Mouse (Mus musculus): ENCODE results near the gene Mef2a. TPM values are rescaled to one million over a fixed set of nuclear protein-coding genes. Genes with fewer than 3 reads are reported as not detected.

Gene Mef2a
- polyA plus RNA-seq, 1 experiment from 2014 or later = 31.7 TPM

DNA sequence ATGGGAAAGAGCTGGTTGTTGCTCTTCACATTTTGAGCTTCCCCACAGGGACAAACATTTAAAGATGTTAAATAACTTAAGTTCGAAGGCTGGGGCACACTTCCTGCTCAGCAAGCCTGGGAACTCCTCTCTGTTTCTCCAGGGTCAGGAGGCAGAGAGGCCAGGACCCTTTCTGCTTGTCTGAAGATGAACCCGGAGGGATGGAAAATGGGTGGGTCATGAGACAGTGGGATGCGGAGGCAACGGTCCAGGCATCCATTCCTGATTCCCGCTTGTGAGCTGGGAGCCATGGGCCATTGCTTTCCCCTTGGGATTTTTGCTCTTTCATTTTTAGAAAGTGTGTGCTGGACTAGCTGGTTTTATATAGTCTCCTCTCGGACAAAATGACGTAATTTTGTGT lies 17.4 kb upstream of the Mef2a start:
- 81% methylated on average over 7 of the region's 7 CpGs for WGBS
- Histone ChIP-seq H3K4me2 (replicated peaks) (no peak overlapping the region), H3K9ac (no peak overlapping the region), H3K4me1 (no peaks in the 10 kb centered on the region), H3K27me3 (replicated peaks) (no peaks in the 10 kb centered on the region), H3K9me3 (no peaks in the 10 kb centered on the region), H3K27ac (no peak overlapping the region), H3K4me3 (no peak overlapping the region), H3K36me3 (no peaks in the 10 kb centered on the region)
- ATAC-seq (ENCODE audit: low FRiP score, low read depth) = no peak

DNA sequence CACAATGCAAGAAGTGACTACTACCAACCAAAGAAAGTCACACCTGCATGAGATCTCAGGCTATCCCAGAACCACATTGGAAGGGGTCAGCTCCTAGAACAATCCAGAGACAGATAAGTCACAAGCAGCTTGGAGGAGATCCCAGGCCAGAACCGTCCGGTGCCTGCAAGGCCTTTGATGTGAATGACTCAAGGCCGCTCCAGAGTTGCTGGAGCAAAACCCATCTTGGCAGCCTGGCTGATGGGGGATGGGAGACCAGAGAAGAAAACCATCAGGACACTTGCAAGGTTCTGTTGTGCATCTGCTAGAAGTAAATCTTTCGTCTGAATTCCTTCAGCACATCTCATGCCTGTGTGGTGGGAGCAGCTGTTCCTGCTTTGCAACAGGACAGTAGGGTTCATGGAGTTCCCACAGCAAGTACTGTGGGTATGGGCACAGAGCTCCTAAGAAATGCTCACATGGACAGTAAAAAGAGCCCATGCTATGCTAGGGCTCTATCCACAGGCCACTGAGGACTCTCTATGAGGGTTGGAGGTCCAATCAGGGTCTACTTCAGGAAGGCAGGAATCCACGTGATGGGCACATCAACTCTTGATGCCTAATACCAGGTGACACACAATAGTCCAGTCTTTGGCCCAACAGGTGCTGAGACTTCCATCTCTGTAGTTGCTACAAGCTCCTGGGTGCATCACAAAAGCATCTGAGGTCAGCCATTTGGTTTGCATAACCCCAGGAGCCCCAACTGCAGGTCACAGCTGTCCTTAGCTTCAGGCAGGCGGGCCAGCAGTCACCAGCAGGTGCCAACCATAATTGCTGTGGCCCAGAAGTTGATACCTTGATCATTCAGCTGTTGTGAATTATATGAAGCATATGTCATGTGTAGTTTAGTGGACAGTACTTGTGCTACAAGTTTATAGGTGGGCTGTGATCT lies 12.5 kb upstream of the Mef2a start:
- Histone ChIP-seq H3K4me3 (no peak overlapping the region), H3K4me1 (no peaks in the 10 kb centered on the region), H3K9ac (no peak overlapping the region), H3K36me3 (no peaks in the 10 kb centered on the region), H3K4me2 (replicated peaks) (no peak overlapping the region), H3K27ac (no peak overlapping the region), H3K27me3 (replicated peaks) (no peaks in the 10 kb centered on the region), H3K9me3 (no peaks in the 10 kb centered on the region)
- no peak for ATAC-seq (ENCODE audit: low FRiP score, low read depth)
- 82% methylated on average over 6 of the region's 6 CpGs for WGBS

DNA sequence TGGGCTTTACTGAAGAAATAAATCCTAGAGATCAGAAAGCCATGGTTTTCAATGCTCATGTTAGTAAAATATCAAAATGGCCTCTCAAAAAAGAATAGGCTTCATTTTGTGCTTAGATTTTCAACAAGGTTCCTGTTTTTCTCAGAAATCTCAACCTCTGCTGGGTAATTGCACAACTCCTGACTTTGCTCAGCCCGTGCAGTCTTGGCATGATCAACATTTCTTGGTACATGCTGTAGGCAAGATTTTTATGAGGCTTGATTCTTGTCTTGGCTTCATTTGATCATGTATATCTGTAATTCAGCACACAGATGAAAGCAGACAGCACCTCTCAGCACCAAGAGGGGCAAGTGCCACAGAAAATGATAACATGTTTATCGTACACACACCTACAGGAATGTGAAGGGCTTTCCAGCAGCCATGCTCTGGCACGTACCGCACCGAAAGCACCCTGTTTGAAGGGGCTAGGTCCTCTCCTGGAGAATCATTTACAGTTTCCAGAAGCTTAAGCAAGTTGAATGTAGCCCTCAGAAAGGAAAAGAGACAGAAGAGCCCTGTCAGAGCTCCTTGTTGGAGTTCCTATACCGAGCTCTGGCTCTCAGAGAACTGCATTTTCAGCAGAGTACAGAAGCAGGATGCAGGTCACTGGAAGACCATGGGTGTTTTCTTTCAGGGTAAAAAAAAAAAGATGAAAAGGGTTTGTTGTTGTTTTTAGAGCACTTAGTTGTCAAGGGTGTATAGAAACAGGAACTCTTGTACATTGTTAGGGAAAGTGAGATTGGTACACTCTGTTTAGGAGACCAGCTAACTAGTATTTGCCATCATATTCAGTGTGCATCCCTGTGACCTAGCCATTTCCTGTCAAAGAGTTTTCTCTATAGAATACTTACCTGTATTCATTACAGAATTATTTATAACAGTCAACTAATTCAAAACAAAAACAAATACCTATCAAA lies 7.8 kb upstream of the Mef2a start:
- Histone ChIP-seq H3K4me1 (no peaks in the 10 kb centered on the region), H3K27me3 (replicated peaks) (no peaks in the 10 kb centered on the region), H3K4me3 (no peak overlapping the region), H3K4me2 (replicated peaks) (no peak overlapping the region), H3K27ac (no peak overlapping the region), H3K9me3 (no peaks in the 10 kb centered on the region), H3K9ac (no peak overlapping the region), H3K36me3 (no peaks in the 10 kb centered on the region)
- ATAC-seq (ENCODE audit: low FRiP score, low read depth) = no peak
- WGBS = 90% methylated on average over 6 of the region's 6 CpGs

DNA sequence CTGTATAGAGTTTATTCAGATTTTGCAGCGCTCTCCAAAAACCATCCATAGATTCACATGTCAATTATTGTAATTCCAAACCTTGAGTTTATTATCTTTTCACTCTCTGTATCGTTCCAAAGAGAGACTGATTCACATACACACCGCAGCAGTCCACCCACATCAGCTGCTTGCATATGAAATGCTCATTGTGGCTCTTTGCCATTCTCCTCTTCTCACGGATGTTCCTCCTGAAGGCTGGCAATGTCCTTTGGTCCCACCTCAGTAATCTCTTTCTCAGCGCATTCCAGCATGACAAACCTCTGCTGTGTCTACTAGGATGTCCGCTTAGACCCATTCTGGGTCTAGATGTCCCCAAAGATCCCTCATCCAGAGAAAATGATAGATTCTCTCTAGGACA lies 4.1 kb upstream of the Mef2a start:
- peaks cover 7% of the 10 kb centered on the region for H3K4me1 ChIP-seq
- H3K27me3 ChIP-seq (replicated peaks) = no peaks in the 10 kb centered on the region
- ATAC-seq (ENCODE audit: low FRiP score, low read depth) = no peak
- H3K27ac ChIP-seq = no peak overlapping the region
- no peak overlapping the region for H3K4me3 ChIP-seq
- WGBS = 87% methylated on average over 6 of the region's 6 CpGs
- H3K9ac ChIP-seq = no peak overlapping the region
- H3K4me2 ChIP-seq (replicated peaks) = no peak overlapping the region
- H3K36me3 ChIP-seq = no peaks in the 10 kb centered on the region
- H3K9me3 ChIP-seq = no peaks in the 10 kb centered on the region

DNA sequence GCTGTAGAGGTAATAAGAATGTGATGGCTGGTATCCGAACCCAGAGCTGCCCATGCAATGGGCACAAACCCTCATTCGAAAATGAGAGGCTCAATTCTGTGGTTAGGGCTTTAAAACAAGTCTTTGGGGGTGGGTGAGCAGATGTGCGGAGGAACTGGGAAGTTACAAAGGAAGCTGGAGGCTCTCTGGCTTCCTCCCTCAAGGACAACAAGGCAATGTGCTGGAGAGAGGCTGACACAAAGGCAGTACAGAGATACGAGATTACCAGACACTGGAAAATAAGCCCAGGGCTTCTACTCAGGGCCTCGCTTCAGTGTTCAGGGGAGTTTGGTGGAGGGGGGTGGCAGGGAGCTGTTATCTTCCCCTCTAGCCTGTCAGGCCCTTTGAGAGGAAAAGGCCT lies 1.3 kb upstream of the Mef2a start:
- Histone ChIP-seq H3K9me3 (no peaks in the 10 kb centered on the region), H3K27me3 (replicated peaks) (no peaks in the 10 kb centered on the region), H3K36me3 (no peaks in the 10 kb centered on the region), H3K9ac (no peak overlapping the region), H3K4me3 (no peak overlapping the region), H3K4me1 (peaks cover 12% of the 10 kb centered on the region), H3K4me2 (replicated peaks) (peak overlapping the region; percentile 94), H3K27ac (no peak overlapping the region; the same call in 1 of the 2 replicates)
- WGBS = 43% methylated on average over 5 of the region's 5 CpGs
- no peak for ATAC-seq (ENCODE audit: low FRiP score, low read depth)

DNA sequence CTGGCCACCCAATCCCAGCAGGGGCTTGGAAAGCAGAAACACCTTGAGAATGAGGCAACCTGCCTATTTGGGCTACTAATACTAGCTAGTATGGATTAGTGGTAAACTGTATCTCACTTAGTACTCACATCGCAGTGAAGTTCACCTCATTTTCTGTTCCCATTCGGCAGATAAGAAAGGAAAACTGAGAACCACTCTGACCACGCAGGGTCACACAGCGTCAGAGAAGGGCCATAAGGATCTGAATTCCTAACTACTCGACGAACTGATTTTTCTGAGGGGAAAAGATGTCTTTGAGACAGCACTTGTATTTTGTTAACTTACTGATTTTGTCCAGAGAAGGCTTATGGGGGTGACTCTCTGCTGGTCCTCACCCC lies 914 bp upstream of the Mef2a start:
- WGBS = 34% methylated on average over 6 of the region's 6 CpGs

DNA sequence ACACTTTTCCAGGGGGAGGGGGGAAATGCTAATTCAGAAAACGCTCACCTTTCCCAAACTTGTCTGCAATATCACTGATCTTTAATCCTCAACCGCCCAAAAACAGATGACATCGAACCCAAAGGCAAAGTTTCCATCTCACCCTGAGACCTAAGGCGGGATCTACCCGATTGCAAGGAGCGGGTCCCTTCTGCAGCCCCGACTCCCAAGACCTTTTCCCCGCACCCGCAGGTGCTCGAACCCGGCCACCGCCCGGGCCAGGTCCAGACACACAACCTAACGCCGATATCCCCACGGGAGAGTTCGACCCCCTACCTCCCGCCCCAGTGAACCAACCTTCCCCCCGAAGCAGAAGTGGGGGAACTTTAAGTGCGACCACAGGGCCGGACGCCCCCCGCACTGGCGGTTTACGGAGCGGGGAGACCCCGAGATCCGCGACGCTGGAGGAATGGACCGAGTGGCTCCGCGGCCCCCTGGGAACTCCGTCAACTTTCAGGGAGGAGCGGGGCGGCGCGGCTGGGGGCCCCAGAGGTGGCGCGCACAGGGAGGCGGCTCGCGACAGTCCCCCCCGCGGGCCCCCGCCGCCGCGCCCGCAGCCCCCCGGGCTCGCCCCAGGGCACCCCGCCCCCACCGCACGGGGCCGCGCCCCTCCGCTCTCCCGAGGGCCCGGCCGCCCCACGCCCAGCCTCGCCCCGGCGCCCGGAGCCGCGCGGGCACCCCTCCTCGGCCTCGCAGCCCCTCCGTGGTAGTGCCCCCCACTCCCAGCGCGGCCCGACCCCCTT lies 576 bp downstream of the Mef2a start:
- Histone ChIP-seq H3K27me3 (replicated peaks) (no peaks in the 10 kb centered on the region), H3K9ac (peak overlapping the region; percentile 98), H3K9me3 (no peaks in the 10 kb centered on the region), H3K36me3 (no peaks in the 10 kb centered on the region), H3K4me1 (peaks cover 12% of the 10 kb centered on the region), H3K4me2 (replicated peaks) (peak overlapping the region; percentile 94), H3K4me3 (peak overlapping the region; percentile 91), H3K27ac (peak overlapping the region; percentile 98)
- WGBS = 1% methylated on average over 61 of the region's 75 CpGs
- peak; percentile 81 for ATAC-seq (ENCODE audit: low FRiP score, low read depth)

More for the DNA sequence above, 914 bp upstream of the Mef2a start:
- Histone ChIP-seq H3K36me3 (no peaks in the 10 kb centered on the region), H3K4me3 (peak overlapping the region; percentile 91), H3K4me2 (replicated peaks) (peak overlapping the region; percentile 94), H3K9ac (peak overlapping the region; percentile 98), H3K4me1 (peaks cover 12% of the 10 kb centered on the region), H3K27ac (peak overlapping the region; percentile 98), H3K27me3 (replicated peaks) (no peaks in the 10 kb centered on the region), H3K9me3 (no peaks in the 10 kb centered on the region)
- no peak for ATAC-seq (ENCODE audit: low FRiP score, low read depth)

DNA sequence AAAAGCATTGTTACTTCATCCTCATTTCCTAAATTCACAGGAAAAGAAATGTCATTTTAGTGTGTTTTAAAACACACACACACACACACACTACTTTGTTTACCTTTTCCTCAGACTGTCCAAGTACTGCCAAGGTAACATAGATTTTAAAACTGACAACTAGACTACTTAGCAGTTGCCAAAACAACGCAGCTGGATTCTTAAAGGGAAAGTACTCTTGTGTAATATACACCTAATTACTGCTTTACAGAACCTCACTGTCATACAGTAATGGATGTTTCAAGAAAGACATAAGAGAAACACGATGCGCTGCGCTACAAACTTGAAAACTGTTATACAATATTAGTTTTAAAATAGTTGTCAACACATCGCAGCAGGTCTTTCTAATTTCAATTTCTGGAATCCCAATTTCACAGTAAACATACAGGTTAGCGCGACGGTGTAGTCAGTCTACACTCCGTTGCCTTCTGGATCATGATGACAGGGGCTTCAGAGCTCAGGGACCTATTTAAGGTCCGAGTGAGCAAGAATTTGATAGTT lies 1.2 kb downstream of the Mef2a start:
- no peaks in the 10 kb centered on the region for H3K27me3 ChIP-seq (replicated peaks)
- H3K4me3 ChIP-seq = peak overlapping the region; percentile 91
- peaks cover 12% of the 10 kb centered on the region for H3K4me1 ChIP-seq
- no peak overlapping the region for H3K27ac ChIP-seq
- WGBS = 16% methylated on average over 10 of the region's 10 CpGs
- no peak for ATAC-seq (ENCODE audit: low FRiP score, low read depth)
- H3K9ac ChIP-seq = peak overlapping the region; percentile 98
- peak overlapping the region; percentile 94 for H3K4me2 ChIP-seq (replicated peaks)
- no peaks in the 10 kb centered on the region for H3K36me3 ChIP-seq
- no peaks in the 10 kb centered on the region for H3K9me3 ChIP-seq

DNA sequence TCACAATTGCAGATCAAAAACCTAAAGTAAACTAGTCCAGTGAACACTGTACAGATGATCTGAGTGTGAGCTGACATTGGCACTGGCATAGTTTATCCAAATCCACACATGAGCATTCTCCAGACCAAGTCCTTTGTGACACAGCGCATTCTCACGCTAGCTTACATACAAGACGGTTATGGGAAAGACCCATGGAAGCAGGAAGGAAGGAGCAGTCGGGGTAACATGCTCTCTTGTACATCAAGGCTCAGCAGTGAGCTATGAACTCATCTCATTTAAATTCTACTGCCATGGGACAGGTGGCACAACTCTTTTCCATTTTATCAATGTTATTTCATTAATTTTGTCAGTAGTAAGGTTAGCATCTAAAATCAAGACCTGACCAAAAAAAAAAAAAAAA lies 3.0 kb downstream of the Mef2a start:
- H3K4me1 ChIP-seq = peaks cover 12% of the 10 kb centered on the region
- no peaks in the 10 kb centered on the region for H3K27me3 ChIP-seq (replicated peaks)
- no peaks in the 10 kb centered on the region for H3K9me3 ChIP-seq
- H3K4me3 ChIP-seq = no peak overlapping the region
- H3K4me2 ChIP-seq (replicated peaks) = no peak overlapping the region
- H3K9ac ChIP-seq = no peak overlapping the region
- H3K36me3 ChIP-seq = no peaks in the 10 kb centered on the region
- WGBS = 81% methylated on average over 4 of the region's 4 CpGs
- ATAC-seq (ENCODE audit: low FRiP score, low read depth) = no peak
- H3K27ac ChIP-seq = no peak overlapping the region

DNA sequence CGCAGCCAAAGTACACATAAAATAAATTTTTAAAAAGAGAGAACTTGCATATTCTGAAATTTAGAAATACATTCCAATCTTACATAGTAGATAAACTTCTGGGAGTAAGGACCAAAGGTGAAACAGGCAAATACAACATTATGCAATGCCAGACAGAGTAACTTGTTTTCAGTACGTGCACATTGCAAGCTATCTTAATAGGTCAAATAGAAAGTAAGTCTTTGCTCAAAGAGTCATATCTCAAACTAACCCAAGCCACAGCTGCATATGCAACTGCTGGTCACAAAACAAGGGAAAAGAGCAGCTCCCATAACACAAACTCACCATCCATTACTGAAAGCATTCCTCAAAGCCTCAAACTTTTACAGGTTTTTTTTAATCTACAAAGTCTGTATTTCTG lies 4.3 kb downstream of the Mef2a start:
- 94% methylated on average over 2 of the region's 2 CpGs for WGBS
- H3K27me3 ChIP-seq (replicated peaks) = no peaks in the 10 kb centered on the region
- no peak overlapping the region for H3K4me3 ChIP-seq
- H3K9me3 ChIP-seq = no peaks in the 10 kb centered on the region
- H3K4me2 ChIP-seq (replicated peaks) = no peak overlapping the region
- H3K27ac ChIP-seq = no peak overlapping the region
- H3K4me1 ChIP-seq = peaks cover 6% of the 10 kb centered on the region
- no peaks in the 10 kb centered on the region for H3K36me3 ChIP-seq
- no peak overlapping the region for H3K9ac ChIP-seq
- no peak for ATAC-seq (ENCODE audit: low FRiP score, low read depth)

DNA sequence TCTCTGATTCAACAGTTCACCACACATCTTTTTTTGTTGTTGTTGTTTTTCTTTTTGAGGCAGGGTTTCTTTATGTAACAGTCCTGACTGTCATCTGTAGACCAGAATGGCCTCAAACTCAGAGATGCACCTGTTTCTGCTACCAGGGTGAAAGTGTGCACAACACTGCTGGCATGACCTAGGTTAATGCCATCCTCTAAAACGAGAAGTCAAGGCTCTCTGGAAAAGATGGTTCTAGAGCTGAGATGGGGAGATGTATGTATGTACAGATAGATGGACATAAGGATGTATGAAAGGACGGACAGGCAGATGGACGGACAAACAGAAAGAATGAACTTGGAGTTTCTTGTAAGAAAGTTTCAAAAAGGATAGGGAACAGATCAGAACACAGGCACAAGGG lies 12.1 kb downstream of the Mef2a start:
- Histone ChIP-seq H3K9me3 (peaks cover 9% of the 10 kb centered on the region; the same call in 1 of the 2 replicates), H3K4me1 (no peaks in the 10 kb centered on the region), H3K9ac (no peak overlapping the region), H3K27ac (no peak overlapping the region), H3K36me3 (no peaks in the 10 kb centered on the region), H3K27me3 (replicated peaks) (no peaks in the 10 kb centered on the region), H3K4me2 (replicated peaks) (no peak overlapping the region), H3K4me3 (no peak overlapping the region)
- ATAC-seq (ENCODE audit: low FRiP score, low read depth) = no peak
- 90% methylated on average over 3 of the region's 3 CpGs for WGBS
